Mouse (Mus musculus) forebrain, embryonic 15.5 days (tissue): ENCODE measurements around the gene Vmac. TPM values are rescaled to one million over a fixed set of nuclear protein-coding genes. Genes with fewer than 3 reads are reported as not detected.

Experiments used
- ATAC-seq: fragments of 200-750 bp; cut with Nextera tagmentation; replicated peaks from 2 replicates; pipeline ENCODE4 v1.8.0; 2017; ENCODE audit warnings: mild to moderate bottlenecking, moderate TSS enrichment, moderate library complexity
- H3K27ac ChIP-seq: fragments of 300-500 bp; sonication (generic); replicated peaks from 2 replicates; pipeline ENCODE4 v1.5.1; 2015; ENCODE audit warnings: mild to moderate bottlenecking, inconsistent platforms
- H3K27me3 ChIP-seq: fragments of 300-500 bp; sonication (generic); 2 replicates; pipeline ENCODE4 v1.6.1; 2015; ENCODE audit warnings: inconsistent platforms
- H3K36me3 ChIP-seq: fragments of 300-500 bp; sonication (generic); 2 replicates; pipeline ENCODE4 v1.6.1; 2015; ENCODE audit warnings: mild to moderate bottlenecking, inconsistent platforms
- H3K4me1 ChIP-seq: fragments of 300-500 bp; sonication (generic); 2 replicates; pipeline ENCODE4 v1.6.1; 2015; ENCODE audit warnings: inconsistent platforms
- H3K4me2 ChIP-seq: fragments of 300-500 bp; sonication (generic); replicated peaks from 2 replicates; pipeline ENCODE4 v1.6.1; 2015; ENCODE audit warnings: mild to moderate bottlenecking, inconsistent platforms
- H3K4me3 ChIP-seq: fragments of 300-500 bp; sonication (generic); 2 replicates; pipeline ENCODE4 v1.5.1; 2015; ENCODE audit warnings: mild to moderate bottlenecking, inconsistent platforms
- H3K9ac ChIP-seq: fragments of 300-500 bp; sonication (generic); replicated peaks from 2 replicates; pipeline ENCODE4 v1.6.1; 2015; ENCODE audit warnings: mild to moderate bottlenecking, inconsistent platforms
- H3K9me3 ChIP-seq: fragments of 300-500 bp; sonication (generic); 2 replicates; pipeline ENCODE4 v1.6.1; 2016; ENCODE audit warnings: inconsistent platforms
- WGBS: fragments of 180-500 bp; shearing (Covaris S2); methylation state at CpG from one replicate; pipeline ENCODE4 v1.1.7; 2015; ENCODE audit warnings: mixed read lengths; 5-methylcytosine and 5-hydroxymethylcytosine counted together
- polyA plus RNA-seq: library from polyadenylated mRNA; unstranded; fragments of >200 nt; fragmentation: Nextera tagmentation; extraction: Ambion mirVana; gene quantifications from 2 replicates; pipeline ENCODE4 v1.2.1, GENCODE M21; 2015

Vmac gene
- polyA plus RNA-seq, 1 experiment from 2014 or later, result 18.4 TPM

GRCm38 (mm10) chr17:56672941-56673646, 44.7 kb downstream of the Vmac start, which contains the start of gene Ranbp3:
Ranbp3 (plus strand) TSS chr17:56673294.
- Histone ChIP-seq H3K36me3 (peaks cover 8% of the 10 kb centered on the region; the same call in 1 of the 2 replicates), H3K4me1 (peaks cover 44% of the 10 kb centered on the region), H3K9me3 (no peaks in the 10 kb centered on the region), H3K9ac (peak within 1 kb of the TSS; percentile 94), H3K4me3 (peak within 1 kb of the TSS; percentile 88), H3K27me3 (peaks cover 2% of the 10 kb centered on the region), H3K4me2 (peak within 1 kb of the TSS; percentile 84), H3K27ac (peak within 1 kb of the TSS; percentile 88)
- ATAC-seq, result peak; percentile 90
- WGBS, result under 1% methylated on average over 62 of the region's 66 CpGs

GRCm38 (mm10) chr17:56669766-56670165, 48.1 kb downstream of the Vmac start:
- H3K9me3 ChIP-seq, result no peaks in the 10 kb centered on the region
- peaks cover 6% of the 10 kb centered on the region for H3K27me3 ChIP-seq
- no peak overlapping the region for H3K4me3 ChIP-seq
- H3K4me1 ChIP-seq, result peaks cover 21% of the 10 kb centered on the region
- no peak for ATAC-seq
- WGBS, result 86% methylated on average over 8 of the region's 8 CpGs
- H3K36me3 ChIP-seq, result no peaks in the 10 kb centered on the region
- H3K4me2 ChIP-seq, result no peak overlapping the region
- no peak overlapping the region for H3K27ac ChIP-seq
- no peak overlapping the region for H3K9ac ChIP-seq

DNA sequence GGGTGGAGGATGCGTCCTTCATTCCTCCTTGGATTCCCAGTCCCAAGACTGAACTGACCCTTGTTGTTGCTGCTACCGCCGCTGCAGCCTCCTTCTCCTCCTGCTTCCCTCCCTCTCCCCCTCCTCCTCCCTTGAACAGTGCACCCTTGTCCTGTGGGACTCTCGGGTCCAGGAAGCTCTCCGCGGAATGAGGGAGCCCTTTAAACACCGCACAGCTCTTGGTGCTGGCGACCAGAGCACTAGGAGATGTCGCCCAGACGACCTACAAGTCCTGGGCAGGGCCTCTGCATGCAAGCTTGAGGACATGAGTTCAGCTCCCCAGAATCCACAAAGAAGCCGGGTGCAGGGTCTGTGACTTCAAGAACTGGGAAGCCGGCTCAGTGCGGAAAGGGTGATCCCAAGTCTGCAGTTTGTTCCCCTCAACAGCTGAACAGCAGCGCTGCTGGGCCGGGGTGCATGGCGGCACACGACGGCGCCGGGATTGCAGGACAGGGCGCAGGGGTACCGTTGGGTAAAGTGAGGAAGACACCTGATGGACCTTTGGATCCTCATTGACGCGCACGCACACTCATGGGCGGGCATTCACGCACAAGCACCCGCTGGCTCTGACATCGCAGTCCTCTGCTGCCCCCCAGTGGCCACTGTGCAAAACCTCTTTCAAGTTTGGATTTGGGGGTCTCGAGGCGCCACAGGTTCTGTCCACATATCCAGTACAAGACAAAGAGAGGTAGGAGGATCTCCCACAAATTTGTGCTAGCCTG, 49.3 kb downstream of the Vmac start:
- Histone ChIP-seq H3K9ac (peak overlapping the region; percentile 44), H3K4me2 (peak overlapping the region; percentile 75), H3K27me3 (peaks cover 6% of the 10 kb centered on the region), H3K27ac (no peak overlapping the region), H3K36me3 (no peaks in the 10 kb centered on the region), H3K9me3 (no peaks in the 10 kb centered on the region), H3K4me3 (peak overlapping the region; percentile 46), H3K4me1 (peaks cover 10% of the 10 kb centered on the region)
- peak; percentile 20; the same call in 1 of the 2 replicates for ATAC-seq
- 4% methylated on average over 31 of the region's 31 CpGs for WGBS

DNA sequence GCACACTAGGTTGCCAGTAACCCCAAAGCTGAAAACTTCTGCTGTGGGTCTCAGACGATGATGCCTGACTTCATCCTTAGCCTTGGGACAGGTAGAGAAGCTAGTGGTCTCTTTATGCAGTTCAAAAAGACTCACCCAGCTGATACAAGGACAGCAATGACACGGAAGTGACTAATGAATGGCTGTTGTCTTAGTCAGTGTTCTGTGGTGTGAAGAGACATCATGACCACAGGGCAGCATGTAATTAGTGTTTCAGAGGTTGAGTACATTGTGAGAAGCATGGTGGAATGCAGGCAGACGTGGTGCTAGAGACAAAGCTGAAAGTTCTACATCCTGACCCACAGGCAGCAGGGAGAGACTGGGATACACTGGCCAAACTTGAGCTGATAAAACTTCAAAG, 50.2 kb downstream of the Vmac start:
- H3K4me2 ChIP-seq, result no peak overlapping the region
- peaks cover 10% of the 10 kb centered on the region for H3K4me1 ChIP-seq
- no peak for ATAC-seq
- no peaks in the 10 kb centered on the region for H3K36me3 ChIP-seq
- H3K27ac ChIP-seq, result no peak overlapping the region
- no peak overlapping the region for H3K9ac ChIP-seq
- peaks cover 6% of the 10 kb centered on the region for H3K27me3 ChIP-seq
- no peak overlapping the region for H3K4me3 ChIP-seq
- WGBS, result 59% methylated on average over 3 of the region's 3 CpGs
- no peaks in the 10 kb centered on the region for H3K9me3 ChIP-seq

- 93% methylated on average over 4 of the region's 4 CpGs for WGBS
Observed at GRCm38 (mm10) chr17:56666384-56666783, 51.4 kb downstream of the Vmac start.

DNA sequence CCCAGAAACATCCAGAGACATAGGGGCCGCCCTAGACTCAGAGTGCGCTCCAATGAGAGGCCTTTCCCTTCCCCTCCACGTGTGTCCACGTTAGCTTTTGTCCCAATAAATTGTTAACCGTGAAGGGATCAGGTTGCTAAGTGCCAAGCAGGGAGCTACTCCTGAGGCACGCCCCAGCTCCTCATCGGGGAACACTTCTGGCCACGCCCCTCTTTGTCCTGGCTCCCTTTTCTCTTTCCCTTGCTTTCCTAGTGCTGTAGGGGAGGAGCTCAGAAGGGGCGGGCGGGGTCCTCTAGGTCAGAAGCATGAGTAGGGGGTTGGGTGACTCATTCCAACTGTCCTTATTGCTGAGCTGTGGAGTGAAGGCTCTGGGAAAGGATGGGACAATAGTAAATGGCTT, 53.5 kb downstream of the Vmac start:
- ATAC-seq, result no peak
- H3K9me3 ChIP-seq, result no peaks in the 10 kb centered on the region
- no peak overlapping the region for H3K4me2 ChIP-seq
- no peak overlapping the region for H3K4me3 ChIP-seq
- no peak overlapping the region for H3K27ac ChIP-seq
- H3K4me1 ChIP-seq, result peaks cover 6% of the 10 kb centered on the region
- H3K36me3 ChIP-seq, result no peaks in the 10 kb centered on the region
- H3K27me3 ChIP-seq, result peaks cover 6% of the 10 kb centered on the region
- H3K9ac ChIP-seq, result no peak overlapping the region
- 2% methylated on average over 10 of the region's 10 CpGs for WGBS

More at GRCm38 (mm10) chr17:56666384-56666783, 51.4 kb downstream of the Vmac start:
- H3K36me3 ChIP-seq, result no peaks in the 10 kb centered on the region
- H3K4me1 ChIP-seq, result peaks cover 6% of the 10 kb centered on the region
- H3K4me3 ChIP-seq, result no peak overlapping the region
- no peak overlapping the region for H3K27ac ChIP-seq
- H3K9me3 ChIP-seq, result no peaks in the 10 kb centered on the region
- no peak overlapping the region for H3K4me2 ChIP-seq
- no peak for ATAC-seq
- peaks cover 6% of the 10 kb centered on the region for H3K27me3 ChIP-seq
- no peak overlapping the region for H3K9ac ChIP-seq

Other genes with a start within 250 kb of the Vmac start
- 375 and 409 TPM in 2 replicates for gene Ptprs, start 241.5 kb downstream of the Vmac start, polyA plus RNA-seq
- gene Znrf4, start 205.6 kb downstream of the Vmac start, polyA plus RNA-seq, result 0.14 and 0.36 TPM in 2 replicates
- gene Gm20219, start 163.6 kb downstream of the Vmac start, polyA plus RNA-seq, result 1.5 TPM in 2 replicates
- 76.1 and 84.7 TPM in 2 replicates for gene Safb2, start 133.4 kb downstream of the Vmac start, polyA plus RNA-seq
- 125 and 132 TPM in 2 replicates for gene Safb, start 133.2 kb downstream of the Vmac start, polyA plus RNA-seq
- 194 and 210 TPM in 2 replicates for gene 2410015M20Rik, start 108.3 kb downstream of the Vmac start, polyA plus RNA-seq
- gene Rpl36, start 104.6 kb downstream of the Vmac start, polyA plus RNA-seq, result 1,126 and 1,235 TPM in 2 replicates
- 47.7 and 49.9 TPM in 2 replicates for gene Lonp1, start 91.1 kb downstream of the Vmac start, polyA plus RNA-seq
- gene Catsperd, start 89.9 kb downstream of the Vmac start, polyA plus RNA-seq, result 0.98 and 1.1 TPM in 2 replicates
- gene Ranbp3, start 44.7 kb downstream of the Vmac start, polyA plus RNA-seq, result 114 and 115 TPM in 2 replicates
- 425 and 444 TPM in 2 replicates for gene Ndufa11, start 255 bp downstream of the Vmac start, polyA plus RNA-seq
- gene Nrtn, start 39.5 kb upstream of the Vmac start, polyA plus RNA-seq, result 0.97 and 1.2 TPM in 2 replicates
- 72.1 and 74.3 TPM in 2 replicates for gene Dus3l, start 46.7 kb upstream of the Vmac start, polyA plus RNA-seq
- 0.66 and 0.73 TPM in 2 replicates for gene Prr22, start 52.2 kb upstream of the Vmac start, polyA plus RNA-seq
- gene Rfx2, start 113.0 kb upstream of the Vmac start, polyA plus RNA-seq, result 4.4 and 4.5 TPM in 2 replicates
- gene Acsbg2, start 156.4 kb upstream of the Vmac start, polyA plus RNA-seq, result not detected in 2 replicates
- 0.43 and 0.50 TPM in 2 replicates for gene 1700061G19Rik, start 157.5 kb upstream of the Vmac start, polyA plus RNA-seq
- 88.4 and 91.1 TPM in 2 replicates for gene Mllt1, start 217.4 kb upstream of the Vmac start, polyA plus RNA-seq